Mouse (Mus musculus) megakaryocyte progenitor cell, adult 5-6 weeks (primary cell): Measurements from ENCODE around the gene Duxf3. TPM values are rescaled to one million over a fixed set of nuclear protein-coding genes. Genes with fewer than 3 reads are reported as not detected.
"Not testable (repeated sequence)": the region's sequence is repeated elsewhere in the genome, so short reads cannot be mapped to it uniquely, and the experiment has no call there.

Source experiments
- ATAC-seq: replicated peaks from 2 replicates; pipeline ENCODE4 v1.8.0; 2016; ENCODE audit warnings: mild to moderate bottlenecking, moderate TSS enrichment, inconsistent platforms; ENCODE audit not compliant: poor library complexity
- total RNA-seq, 2 experiments: library from RNA; stranded (forward) in 1 of 2; stranded (reverse) in 1 of 2; fragments of 157-497, 149-512 nt in 1 of 2; fragments of 200-1000 nt in 1 of 2; gene quantifications; 2 replicates each; pipeline versions ENCODE4 v1.2.3 to v1.2.4; 2015 to 2017

The Duxf3 gene
- total RNA-seq (2015) (not detected in 2 replicates), total RNA-seq (2017) (not detected in 2 replicates)

- ATAC-seq = not testable (repeated sequence)
These were observed at the start of gene Duxf3 for GRCm38 (mm10) chr10:58232641-58232969. Gene Duxf3 (minus strand): TSS chr10:58232675.

GRCm38 (mm10) chr10:58282238-58282637 lies 49.8 kb upstream of the Duxf3 start:
- ATAC-seq = no peak

- ATAC-seq = peak; percentile 35
These were observed 26.0 kb upstream of the Duxf3 start for GRCm38 (mm10) chr10:58258466-58258865.

GRCm38 (mm10) chr10:58255954-58256353 lies 23.5 kb upstream of the Duxf3 start:
- ATAC-seq = no peak

GRCm38 (mm10) chr10:58255213-58255892 lies 22.9 kb upstream of the Duxf3 start, which contains the start of gene Gcc2:
Gene Gcc2 (plus strand): TSS chr10:58255497.
- ATAC-seq = peak; percentile 99

GRCm38 (mm10) chr10:58254635-58255175 lies 22.2 kb upstream of the Duxf3 start:
- peak; percentile 20; the same call in 1 of the 2 replicates for ATAC-seq

- 0 out of 2 replicates have a peak, but pooled peaks have one; percentile 39 for ATAC-seq
These were observed 17.1 kb upstream of the Duxf3 start for GRCm38 (mm10) chr10:58249535-58249934.

GRCm38 (mm10) chr10:58238984-58239740 lies 6.7 kb upstream of the Duxf3 start:
- 0 out of 2 replicates have a peak, but pooled peaks have one; percentile 49 for ATAC-seq

- no peak for ATAC-seq
These were observed 4.1 kb upstream of the Duxf3 start, which contains the start of gene Gm4981 for GRCm38 (mm10) chr10:58236613-58237012. Gene Gm4981 (minus strand): TSS chr10:58236701.

- not testable (repeated sequence) for ATAC-seq
These were observed 2.5 kb upstream of the Duxf3 start for GRCm38 (mm10) chr10:58234985-58235384.

GRCm38 (mm10) chr10:58233740-58234121 lies 1.3 kb upstream of the Duxf3 start:
- not testable (repeated sequence) for ATAC-seq

- ATAC-seq = peak; percentile 5; the same call in 1 of the 2 replicates
These were observed 722 bp upstream of the Duxf3 start for GRCm38 (mm10) chr10:58233054-58233739.

- peak; percentile 48 for ATAC-seq
These were observed 465 bp downstream of the Duxf3 start for GRCm38 (mm10) chr10:58231779-58232640.

- not testable (repeated sequence) for ATAC-seq
These were observed 1.4 kb downstream of the Duxf3 start for GRCm38 (mm10) chr10:58231088-58231487.

GRCm38 (mm10) chr10:58230021-58230420 lies 2.5 kb downstream of the Duxf3 start:
- not testable (repeated sequence) for ATAC-seq

- ATAC-seq = not testable (repeated sequence)
These were observed 4.7 kb downstream of the Duxf3 start for GRCm38 (mm10) chr10:58227798-58228197.

GRCm38 (mm10) chr10:58226357-58226756 lies 6.1 kb downstream of the Duxf3 start:
- not testable (repeated sequence) for ATAC-seq

GRCm38 (mm10) chr10:58224827-58225785 lies 7.4 kb downstream of the Duxf3 start, which contains the start of gene AW822073:
Gene AW822073 (minus strand): TSS chr10:58224930.
- not testable (repeated sequence) for ATAC-seq
